Mouse (Mus musculus) adrenal gland, postnatal 14 days (tissue): ENCODE data around the gene Abhd17b. TPM values are rescaled to one million over a fixed set of nuclear protein-coding genes. Genes with fewer than 3 reads are reported as not detected.
"Not testable (repeated sequence)": the region's sequence is repeated elsewhere in the genome, so short reads cannot be mapped to it uniquely, and the experiment has no call there.

Experiments
- DNase-seq: peaks from one replicate; pipeline ENCODE4 v3.0.0; 2021; ENCODE audit warnings: mixed read lengths
- long read RNA-seq, 2 experiments: library from polyadenylated mRNA; stranded (forward); transcript quantifications; one replicate each; pipeline ENCODE4 v2.0.0; 2021
- total RNA-seq: library from RNA; stranded (reverse); gene quantifications from 2 replicates; pipeline ENCODE4 v1.2.3, GENCODE M21; 2021

The Abhd17b gene
- 50.0 and 54.5 TPM in 2 replicates for total RNA-seq
- long read RNA-seq, experiment 1, transcript Abhd17b-201 (4 exons, 2,259 nt), result major isoform, 88 of 100 reads
- long read RNA-seq, experiment 1, partial matches to known transcripts, result 7 of 100 reads
- long read RNA-seq, experiment 1, other reads (novel, unspliced or antisense), result 5 of 100 reads
- long read RNA-seq, experiment 2, transcript Abhd17b-201 (4 exons, 2,259 nt), result major isoform, 53 of 64 reads
- long read RNA-seq, experiment 2, partial matches to known transcripts, result 2 of 64 reads
- long read RNA-seq, experiment 2, other reads (novel, unspliced or antisense), result 9 of 64 reads

DNA sequence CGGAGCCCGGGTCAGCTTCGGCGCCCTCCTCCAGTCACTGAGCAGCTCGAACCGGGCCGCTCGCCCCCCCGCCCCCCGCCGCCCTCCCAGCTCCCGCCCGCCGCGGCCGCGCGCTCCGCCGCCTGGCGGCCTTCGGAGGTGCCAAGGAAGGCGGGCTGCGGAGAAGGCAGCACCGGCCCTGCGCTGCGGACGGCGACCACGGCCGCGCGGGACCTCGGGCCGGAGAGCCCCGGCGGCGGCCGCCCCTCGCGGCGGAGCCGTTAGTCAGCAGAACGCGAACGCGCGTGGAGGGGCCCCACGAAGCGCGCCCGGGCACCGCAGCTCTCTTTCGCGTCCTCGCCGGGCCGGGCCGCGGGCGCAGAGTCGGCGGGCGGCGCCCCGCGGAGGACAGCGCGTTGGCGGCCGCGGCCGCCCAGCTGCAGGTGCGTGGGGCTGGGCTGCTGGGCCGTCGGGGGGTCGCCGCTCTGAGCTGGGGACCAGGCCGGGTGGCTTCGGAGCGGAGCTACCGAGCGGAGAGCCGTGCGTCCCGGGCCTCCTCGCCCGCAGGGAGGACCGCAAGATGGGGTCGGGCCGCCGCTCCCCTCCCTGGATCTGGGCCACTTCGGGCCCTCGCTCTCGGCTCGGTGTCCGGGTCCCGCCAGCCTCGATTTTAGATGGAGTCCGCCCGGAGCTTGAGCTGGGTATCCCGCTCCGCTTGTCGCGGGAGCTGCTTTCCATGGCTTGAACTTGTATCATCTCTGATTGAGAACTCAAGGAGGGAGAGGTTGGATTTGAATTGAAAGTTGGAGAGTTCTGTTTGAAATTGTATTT, at the start of gene Abhd17b:
Abhd17b (plus strand) TSS at position 14 of the 810 bp plus-strand sequence.
- peak; percentile 78 for DNase-seq

- peak; percentile 19 for DNase-seq
Observed at GRCm38 (mm10) chr19:21603836-21604235, 49.1 kb upstream of the Abhd17b start.

DNA sequence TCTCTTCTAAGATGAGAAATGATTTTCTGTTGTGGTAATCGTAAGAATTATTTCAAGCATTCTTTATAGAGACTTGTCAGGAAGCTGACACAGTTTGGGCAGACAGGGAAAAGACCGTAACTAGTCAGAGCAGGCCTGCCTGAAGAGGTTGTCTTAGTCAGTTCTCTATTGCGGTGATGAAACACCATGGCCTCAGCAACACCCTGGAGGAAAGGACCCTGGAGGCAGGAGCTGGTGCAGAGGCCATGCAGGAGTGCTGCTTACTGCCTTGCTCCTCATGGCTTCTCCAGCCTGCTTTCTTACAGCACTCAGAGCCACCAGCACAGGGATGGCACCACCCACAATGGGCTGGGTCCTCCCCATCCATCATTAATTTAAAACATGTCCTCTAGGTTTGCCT, 47.7 kb upstream of the Abhd17b start:
- DNase-seq, result peak; percentile 31

- no peak for DNase-seq
Observed at GRCm38 (mm10) chr19:21610240-21610639, 42.7 kb upstream of the Abhd17b start.

DNA sequence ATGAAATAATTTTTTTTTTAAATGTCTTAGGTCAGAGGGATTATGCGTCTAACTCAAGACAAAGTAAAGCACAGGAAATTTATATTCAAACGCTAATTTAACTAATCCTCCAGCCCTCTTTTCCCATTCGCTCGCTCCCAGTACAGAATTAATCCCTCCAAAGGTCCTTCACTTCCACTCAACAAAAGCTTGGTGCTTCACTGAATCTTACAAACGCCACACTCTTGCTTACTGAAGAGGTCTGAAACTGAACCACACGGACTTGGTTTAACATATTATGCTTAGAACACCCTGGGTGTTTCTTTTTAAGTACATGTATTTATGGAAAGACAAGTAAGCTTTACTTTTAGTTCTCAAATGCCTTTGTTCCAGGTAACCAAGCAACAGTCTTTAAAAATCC, 41.7 kb upstream of the Abhd17b start:
- DNase-seq, result no peak

DNA sequence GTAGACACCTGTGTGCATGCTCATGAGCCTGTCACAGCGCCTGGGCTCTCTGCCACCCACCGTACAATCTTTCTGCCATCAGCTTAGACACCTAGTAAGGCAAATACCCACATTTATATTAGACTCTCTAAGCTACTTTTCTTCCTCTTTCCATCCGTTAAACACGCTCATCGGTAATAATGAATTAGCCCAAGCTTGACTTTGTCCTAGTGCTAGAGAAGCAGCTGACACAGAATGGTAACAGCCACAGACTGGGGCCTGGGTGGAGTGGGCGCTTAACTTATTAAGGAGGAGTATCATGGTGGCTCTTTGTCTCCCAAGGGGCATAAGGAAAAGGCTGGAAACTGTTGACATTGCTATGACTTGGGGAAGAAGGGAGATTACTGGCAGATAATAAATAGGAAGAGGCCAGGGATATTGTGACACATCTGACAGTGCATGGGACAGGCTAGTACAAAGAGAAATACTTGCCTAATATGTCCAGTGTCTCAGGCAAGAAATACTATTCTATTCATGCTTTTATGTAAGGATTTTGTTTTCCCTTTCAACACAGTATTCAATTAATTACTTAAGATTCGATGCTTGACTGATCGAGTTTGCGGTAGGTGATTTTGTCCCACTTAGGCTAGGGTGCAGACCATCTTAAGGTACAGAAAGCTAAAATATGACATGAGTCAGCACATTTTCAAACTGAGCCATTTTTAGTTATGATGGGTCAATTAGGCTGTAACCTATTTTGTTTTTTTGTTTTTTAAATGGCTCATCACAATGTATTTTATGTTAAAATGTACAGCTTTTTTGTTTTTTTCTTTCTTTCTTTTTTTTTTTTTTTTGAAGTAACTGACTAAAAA, 41.0 kb upstream of the Abhd17b start:
- DNase-seq, result no peak

- no peak for DNase-seq
Observed at GRCm38 (mm10) chr19:21615801-21616200, 37.2 kb upstream of the Abhd17b start.

GRCm38 (mm10) chr19:21623410-21624147, 29.4 kb upstream of the Abhd17b start:
- DNase-seq, result peak; percentile 56

DNA sequence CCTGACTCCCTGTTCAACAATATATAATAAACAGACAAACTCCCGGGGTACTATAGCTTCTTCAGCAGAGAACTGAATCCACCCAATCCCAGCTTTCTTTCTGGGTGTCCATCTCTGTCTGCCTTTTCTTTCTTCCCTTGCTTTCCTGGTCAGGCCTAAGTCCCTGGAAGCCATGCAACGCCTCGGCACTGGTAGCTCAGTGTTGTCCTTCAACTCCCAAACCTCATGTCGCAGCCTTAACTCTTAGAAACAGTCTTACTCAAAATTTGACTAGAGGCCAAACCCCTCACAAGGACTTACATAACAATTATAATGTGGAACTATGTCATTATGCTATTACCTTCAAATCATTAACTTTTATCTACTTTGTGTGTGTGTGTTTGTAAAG, 28.8 kb upstream of the Abhd17b start:
- DNase-seq, result peak; percentile 22

DNA sequence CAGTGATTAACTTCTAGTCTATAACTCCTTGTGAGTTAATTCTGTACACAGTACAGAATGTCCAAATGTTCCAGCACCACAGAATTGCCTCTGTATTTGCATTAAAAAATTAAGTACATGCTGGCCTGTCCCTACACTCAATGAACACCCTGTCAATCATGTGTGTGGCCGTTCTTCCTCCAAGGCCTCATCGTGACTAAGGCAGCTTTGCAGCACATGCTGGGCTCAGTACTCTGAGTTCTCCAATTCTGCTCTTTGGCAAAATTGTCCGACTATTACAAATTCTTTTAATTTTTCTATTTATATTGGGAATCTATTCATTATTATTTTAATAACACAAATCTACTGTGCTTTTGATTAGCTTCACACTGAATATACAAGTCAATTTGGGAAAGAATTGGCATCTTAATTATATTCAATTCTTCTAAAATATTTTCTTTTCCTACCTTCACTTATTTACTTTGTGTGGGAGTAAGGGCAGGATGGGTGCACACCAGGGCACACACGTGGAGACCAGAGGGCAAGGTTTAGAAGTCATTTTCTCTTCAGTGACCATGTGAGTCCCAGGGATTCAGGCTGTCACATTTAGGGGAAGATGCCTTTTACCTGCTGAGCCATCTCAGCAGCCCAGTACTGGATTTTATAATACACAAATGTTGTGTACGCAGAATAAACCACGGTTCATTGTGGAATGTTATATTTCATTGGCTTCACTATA, 26.6 kb upstream of the Abhd17b start:
- DNase-seq, result peak; percentile 37

DNA sequence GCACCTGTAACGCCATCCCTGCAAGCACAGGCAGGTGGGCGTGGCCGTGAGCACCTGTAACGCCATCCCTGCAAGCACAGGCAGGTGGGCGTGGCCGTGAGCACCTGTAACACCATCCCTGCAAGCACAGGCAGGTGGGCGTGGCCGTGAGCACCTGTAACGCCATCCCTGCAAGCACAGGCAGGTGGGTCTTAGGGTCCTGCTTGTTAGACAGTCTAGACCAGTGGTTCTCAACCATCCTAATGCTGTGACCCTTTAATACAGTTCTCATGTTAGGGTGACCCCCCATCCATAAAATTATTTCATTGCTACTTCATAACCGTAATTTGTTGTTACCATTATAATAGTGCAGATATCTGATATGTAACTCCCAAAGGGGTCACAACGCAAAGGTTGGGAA, 24.5 kb upstream of the Abhd17b start:
- DNase-seq, result not testable (repeated sequence)

GRCm38 (mm10) chr19:21629030-21629429, 24.0 kb upstream of the Abhd17b start:
- DNase-seq, result no peak

- no peak for DNase-seq
Observed at GRCm38 (mm10) chr19:21629501-21629900, 23.5 kb upstream of the Abhd17b start.

GRCm38 (mm10) chr19:21630656-21631331, 22.2 kb upstream of the Abhd17b start:
- peak; percentile 8 for DNase-seq

- no peak for DNase-seq
Observed at GRCm38 (mm10) chr19:21635406-21635805, 17.6 kb upstream of the Abhd17b start.

GRCm38 (mm10) chr19:21636907-21637306, 16.1 kb upstream of the Abhd17b start:
- DNase-seq, result no peak

DNA sequence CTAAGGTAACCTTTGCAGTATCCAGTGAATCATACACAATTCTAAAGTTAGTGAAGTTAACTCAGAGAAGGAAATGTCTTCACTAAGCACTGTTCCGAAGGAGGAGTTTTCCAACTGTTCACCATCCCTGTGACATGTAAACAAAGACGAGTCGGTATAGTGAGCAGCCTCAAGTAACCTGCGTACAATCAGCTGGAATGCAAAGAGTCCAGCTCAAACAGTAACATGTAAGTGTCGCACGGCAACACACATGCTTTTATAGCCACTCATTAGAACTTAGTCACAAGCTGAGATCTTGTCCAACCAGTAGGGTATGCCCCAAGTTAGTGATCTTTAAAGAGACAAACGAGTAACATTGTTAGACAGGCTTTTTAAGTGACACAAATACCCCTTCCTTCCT, 15.3 kb upstream of the Abhd17b start:
- no peak for DNase-seq

DNA sequence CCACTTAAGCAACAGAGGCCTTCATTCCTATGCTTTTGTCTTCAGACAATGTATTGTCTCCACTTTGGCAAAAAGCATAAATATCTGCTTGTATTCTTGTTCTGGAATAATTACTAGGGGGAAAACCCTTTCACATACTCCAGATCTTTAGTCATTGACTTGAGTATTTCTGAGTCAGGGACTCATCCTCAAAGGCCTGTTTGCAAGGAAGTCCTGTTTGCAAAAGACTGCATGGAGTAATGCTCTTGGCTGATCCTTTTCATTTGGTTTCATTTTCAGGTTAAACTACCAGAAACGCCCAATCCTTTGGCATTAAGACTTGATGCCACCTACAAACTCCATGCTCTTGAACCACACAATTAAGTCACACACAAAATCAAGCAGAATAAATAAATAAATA, 9.1 kb upstream of the Abhd17b start:
- DNase-seq, result no peak

DNA sequence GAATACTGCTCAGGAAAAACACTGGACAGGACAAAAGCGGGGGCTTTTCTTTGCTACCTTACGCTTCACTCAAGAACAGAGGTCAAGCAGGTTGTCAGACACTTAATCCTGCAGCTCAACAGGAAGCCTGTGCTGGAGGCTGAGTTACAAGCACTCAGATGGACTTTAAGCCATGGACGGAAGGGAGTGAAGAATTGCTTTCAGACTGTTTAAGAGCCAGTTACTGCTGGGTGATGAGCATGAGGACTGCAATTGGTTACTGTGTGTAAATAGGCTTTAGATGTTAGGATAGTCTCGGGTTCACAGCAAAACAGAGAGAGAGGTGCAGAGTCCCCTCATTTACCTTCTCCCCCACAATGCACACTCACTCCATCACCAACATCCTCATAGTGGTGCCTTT, 7.7 kb upstream of the Abhd17b start:
- no peak for DNase-seq

DNA sequence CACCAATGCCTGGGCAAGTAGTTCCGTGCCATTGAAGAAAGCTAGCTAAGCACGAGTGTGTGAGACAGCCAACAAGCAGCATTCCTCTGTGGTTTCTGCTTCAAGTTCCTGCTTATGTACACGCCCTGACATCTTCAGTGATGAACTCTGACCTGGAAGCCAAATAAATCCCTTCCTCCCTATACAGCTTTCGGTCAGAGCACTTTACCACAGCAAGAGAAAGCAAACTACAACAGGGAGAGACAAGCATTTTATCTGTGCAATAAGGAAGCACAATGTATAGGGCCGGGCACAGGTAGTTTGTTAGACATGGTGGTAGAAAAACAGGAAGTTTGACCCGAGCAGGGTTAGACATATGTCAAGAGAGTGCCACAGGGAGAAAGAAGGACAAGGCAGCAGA, 6.8 kb upstream of the Abhd17b start:
- DNase-seq, result no peak

- DNase-seq, result no peak
Observed at GRCm38 (mm10) chr19:21651664-21652063, 1.3 kb upstream of the Abhd17b start.
